Mouse (Mus musculus) spleen, postnatal 10 days (tissue): ENCODE measurements around the gene Sgk1.

ENCODE experiments used
- DNase-seq, 2 experiments: peaks; one replicate each; pipeline ENCODE4 v3.0.0; 2021 to 2022; ENCODE audit warnings: low spot score in 2 of 2

The Sgk1 gene

DNA sequence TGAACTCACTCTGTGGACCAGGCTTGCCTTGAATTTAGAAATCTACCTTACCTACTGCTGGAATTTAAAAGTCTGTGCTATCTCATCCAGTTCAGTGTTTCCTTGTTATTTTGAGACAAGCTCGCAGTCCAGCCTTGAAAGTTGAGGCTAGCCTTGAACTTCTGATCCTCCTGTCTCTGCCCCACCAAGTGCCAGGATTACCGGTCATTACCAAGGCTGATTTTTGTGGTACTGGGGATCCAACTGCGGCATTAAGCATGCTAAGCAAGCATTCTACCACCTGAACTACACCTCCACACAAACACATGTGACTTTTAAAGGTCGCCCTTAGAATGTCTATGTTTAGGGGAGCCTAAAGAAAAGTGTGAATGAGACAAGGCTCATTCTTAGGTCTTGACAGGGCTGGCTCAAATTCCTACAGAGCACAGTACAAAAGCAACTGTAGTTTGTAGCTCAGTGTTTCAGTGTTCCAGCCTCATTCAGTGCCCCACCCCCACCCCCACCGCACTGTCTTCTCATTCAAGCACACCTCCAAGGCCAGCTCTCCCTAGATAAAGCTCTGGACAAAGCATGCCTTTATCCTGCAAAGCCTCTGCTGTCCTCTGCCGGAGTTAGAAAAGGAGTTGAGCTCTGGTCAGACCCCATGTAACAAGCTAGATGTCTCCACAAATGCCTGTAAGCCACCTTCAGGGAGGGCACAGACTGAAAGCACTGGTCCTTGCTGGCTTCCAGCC, 36.2 kb downstream of the Sgk1 start:
- DNase-seq = no peak

DNA sequence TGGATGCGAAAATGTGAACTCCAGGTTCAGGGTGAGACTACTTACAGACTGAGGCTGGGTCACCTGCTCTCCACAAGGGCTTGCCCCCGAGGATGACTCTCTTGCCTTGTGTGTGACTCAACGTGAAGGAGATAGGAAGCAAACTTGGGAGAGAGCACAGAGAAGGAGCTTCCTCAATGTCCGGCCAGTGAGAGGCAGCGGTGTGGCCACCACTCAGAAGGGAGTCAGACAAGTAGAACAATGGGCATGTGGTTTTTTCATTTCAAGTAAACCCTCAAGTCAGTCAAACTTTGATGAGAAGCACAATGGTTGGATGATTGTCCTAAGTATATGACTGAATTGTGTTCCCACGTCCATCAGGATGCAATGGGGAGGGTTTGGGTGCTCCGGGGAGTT, 36.8 kb downstream of the Sgk1 start:
- no peak for DNase-seq

DNA sequence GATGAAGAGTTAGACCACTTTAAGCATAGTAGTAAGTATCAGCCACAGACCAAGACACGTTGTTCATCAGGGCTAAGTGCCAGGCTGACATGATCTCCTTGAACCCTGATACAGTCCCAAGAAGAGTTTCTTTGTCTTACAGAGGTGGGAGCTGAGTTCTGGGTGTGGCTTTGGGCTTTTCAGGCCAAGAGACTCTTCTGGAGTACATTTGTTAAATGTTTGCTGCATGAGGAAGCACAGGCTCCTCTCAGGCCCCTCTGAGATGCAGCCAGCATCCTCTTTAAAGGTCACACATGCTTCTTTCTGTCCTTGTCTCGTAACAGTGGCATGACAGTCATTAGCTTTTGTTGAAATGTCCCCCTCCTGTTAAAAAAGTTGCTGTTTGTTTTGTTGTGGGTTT, 38.6 kb downstream of the Sgk1 start:
- DNase-seq = no peak

DNA sequence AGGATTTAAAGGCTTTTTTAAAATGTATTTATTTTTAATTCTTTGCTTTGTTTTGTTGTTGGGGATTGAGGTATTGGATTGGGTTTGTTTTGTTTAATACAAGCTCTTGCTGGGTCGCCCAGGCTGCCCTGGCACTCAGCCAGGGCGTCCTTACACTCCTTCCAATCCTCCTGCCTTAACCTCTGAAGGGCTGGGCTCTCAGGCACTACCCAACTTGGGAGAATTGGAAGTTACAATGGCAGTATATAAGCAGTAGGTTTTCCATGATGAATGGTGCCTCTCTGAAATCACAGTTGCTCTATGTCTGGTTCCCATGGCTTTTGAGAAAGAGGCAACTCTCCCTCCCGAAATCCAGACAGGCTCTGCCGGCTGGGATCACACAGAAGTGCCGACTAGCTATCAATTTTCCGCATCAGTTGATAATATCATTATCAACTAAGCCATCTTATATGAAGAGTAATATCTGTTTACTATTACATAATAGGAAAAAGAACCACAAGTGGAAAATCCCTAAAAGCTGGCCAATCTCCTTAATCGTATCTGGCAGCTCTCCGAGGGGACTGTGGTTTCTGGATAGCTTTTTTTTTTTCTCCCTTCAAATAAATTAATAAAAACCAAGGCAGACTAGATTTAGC, 40.8 kb downstream of the Sgk1 start:
- no peak for DNase-seq

DNA sequence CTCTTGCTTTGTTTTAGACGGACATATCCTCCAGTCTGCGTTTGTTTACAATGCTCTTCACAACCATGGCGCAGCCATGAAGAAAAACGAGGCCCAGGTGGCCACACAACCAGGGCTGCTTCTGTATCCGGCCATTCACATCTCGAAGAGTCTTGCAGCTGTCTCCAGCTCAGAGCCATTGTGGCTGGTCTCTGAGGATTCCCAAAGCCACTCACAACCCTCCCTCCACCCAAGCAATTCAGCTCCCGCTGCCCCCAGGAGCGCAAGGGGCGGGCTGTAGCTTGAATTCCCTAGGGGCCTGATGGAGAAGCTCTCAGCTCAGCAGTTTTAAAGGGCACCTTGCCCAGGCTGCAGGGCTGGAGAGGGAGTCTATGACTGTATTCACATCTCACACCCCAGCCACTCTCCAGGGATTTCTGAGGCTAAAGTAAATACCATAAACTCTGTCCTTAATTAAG, 41.5 kb downstream of the Sgk1 start:
- peak in 1 of 2 experiments; percentile 24 for DNase-seq

DNA sequence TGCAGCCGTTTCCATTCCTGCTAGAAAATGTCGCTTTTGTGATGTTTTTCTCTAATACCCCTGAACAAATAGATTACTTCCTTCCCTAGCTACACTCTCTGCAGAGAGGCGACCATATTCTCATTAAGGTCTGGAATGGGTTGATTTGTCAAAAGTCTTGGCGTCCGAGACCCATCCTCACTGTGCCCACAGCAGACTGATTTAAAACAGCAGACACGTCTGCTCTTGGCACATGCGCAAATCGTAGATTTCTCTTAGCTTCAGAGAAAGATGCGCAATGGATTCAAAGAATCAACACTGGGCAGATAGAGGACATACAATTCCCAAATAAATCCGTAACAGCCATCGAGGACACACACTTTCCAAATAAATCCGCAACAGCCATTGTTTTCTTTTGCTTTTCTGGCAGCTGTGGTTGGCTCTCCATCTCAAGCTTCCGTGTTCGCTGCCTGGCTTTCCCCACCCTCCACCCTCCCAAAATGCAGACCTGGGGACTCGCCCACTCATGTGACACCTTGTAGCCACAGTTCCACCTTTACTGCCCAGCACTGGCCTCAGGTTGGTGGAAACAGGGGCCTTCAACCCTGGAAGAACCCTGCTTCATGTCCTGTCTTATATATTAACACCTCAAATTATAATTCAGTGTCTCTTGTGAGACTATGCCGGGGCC, 42.2 kb downstream of the Sgk1 start:
- no peak for DNase-seq

DNA sequence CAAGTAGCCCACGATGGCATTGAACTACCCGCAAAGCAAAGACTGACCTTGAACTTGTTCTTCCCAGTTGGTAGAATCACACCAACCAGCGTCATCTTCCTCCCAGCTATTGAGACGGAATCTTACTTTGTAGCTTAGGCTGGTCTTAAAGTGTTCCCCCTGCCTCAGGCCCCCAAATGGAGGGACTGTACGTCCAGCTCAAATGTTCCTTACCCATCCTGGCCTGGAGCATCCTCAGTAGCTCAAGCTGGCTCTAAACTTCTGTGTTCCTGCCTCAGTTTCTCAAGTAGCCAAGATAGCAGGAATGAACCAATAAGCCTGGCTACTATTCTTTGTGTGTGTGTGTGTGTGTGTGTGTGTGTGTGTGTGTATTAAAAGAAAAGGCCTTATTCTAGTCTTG, 45.0 kb downstream of the Sgk1 start:
- no peak for DNase-seq

DNA sequence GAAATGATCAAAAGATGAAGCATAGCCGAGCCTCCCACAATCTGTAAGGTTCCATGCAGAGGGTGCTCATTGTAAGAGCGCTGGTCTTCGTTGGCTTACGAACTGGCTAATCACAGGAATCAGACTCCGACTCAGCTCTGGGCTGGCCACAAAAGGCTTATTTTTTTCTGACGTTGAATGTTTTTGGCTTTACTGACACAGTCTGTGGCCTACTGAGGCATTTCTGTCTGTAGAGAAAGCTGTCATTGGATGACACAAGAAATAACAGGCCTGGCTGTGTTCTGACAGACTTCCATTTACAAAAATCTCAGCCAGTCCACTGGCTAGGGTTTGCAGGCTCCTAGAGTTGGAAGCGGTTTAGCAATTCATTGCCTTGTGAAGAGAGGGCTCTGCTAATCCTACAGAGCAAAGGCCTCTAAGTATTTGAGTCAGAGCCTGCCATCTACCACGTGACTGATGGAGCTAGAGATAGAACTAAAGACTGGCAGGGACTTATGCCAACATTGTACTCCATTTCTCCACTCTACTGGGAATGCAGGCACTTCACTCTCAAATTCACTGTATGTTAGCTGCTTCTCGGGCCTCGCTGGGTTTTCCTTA, 48.9 kb downstream of the Sgk1 start:
- no peak for DNase-seq

DNA sequence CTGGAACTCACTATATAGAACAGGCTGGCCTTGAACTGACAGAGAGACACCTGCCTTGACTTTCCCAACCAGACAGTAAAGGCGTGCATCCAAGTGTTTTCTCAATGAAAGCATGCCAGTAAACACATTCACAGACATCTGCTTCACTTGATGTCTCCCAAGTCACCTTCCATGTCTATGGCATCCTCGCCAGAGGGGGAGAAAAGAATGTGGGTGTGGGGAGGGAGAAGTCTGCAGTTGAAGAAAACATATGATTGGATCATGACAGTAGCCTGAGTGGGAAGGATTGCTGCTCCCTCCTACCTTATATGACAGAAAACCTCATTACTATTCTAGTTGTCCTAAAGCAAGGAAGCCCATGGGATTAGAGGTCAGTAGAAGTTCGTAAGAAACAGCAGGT, 50.8 kb downstream of the Sgk1 start:
- DNase-seq = no peak

DNA sequence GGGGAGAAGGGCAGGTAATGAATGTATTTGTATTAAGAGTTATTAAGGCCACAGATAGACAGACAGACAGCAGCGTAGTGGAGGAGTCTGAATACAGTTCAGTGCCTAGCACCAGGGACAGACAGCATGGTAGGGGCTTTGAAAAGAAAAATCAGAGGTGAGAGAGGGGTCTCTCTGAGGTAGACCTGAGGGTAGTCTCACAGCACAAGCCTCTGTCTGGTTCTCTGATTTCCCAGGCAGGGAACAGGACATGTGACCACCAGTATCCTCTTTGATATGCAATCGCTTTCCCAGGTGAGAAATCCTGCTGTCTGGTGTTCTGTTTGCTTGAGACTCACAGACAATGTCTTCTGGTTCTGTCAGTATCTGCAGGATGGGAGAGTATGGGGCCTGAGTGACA, 52.8 kb downstream of the Sgk1 start:
- no peak for DNase-seq

DNA sequence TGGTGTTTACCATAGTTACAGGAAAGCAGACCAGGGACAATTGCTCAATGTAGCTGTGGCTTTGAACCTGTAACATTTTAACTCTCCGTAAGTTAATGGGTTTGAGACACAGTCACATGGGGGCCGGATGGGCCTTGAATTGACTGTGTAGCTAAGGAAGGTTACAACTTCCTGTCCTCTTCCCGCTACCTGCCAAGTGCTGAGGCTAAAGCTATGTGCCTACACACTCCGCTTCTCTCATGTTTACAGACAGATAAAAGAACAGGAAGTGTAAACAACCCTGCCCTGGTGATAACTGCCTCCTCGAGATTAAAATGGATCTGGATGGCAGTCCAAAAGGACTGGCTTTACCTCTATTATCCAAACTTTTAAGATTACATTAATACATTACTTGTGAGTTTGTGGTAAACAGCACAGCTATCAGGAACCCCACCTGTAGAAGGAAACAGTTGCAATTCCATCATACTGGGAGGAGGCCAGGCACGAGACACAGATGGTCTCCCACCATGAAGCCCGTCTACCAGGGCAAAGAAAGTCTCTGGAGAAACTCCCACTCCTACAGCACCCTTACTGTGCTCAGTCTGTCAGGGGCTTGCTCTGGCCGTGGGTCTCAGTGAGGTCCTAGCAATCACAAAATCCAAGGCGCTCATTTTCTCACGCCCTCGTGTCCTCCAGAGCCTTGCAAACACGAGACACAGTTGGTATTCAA, 54.7 kb downstream of the Sgk1 start:
- no peak for DNase-seq

DNA sequence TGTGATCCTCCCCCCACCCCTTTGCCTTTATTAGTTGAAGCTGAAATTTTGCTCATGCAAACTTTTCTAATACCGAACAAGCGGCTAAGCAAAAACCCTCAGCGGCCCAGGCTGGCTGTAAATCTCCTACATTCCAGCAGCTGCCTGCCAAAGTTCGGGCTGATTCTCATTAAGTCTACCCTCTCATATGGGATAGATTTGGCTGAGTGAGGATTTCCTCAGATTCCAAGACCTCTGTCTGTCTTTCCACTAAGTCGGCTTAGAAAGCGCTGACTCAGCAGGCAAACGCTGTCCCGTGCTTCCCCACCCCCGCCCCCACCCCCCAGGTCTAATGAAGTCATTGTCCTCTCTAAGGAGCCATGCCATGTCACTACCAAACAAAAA, 55.2 kb downstream of the Sgk1 start:
- DNase-seq = no peak

DNA sequence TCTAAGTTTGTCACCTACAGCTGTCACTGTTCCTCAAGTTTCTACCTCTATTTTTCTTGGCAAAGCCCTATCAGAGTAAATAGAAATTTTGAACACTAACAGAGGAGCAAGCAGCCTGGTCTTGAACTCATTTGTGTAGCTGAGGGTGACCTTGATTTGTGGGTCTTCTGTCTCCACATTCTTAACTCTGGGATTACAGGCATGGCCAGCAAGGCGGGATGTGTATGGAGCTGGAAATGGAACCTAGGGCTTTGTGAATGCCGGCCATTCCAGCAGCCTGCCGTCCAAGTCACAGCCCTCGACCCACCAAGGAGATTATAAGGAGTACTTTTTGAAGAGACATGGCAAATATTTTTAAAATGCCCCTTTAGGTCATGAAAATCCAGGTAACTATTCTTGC, 56.2 kb downstream of the Sgk1 start:
- no peak for DNase-seq

DNA sequence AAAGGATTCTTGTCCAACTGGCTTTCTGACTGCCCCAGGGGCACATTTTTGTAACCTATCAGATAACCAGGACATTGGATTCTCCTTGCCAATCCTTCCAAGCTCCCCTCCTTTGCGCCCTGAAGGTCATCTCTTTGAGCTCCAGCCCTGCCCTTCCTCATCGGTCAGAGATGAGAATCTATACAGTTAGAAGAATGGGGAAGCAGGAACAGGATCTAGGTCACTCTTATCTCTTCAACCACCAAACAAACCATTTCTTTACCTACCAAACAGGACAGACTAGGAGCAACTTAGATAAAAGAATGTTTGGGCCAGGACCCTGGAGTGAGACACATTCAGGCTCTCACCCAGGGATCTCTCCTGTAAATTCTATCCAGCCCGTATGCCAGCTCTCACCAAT, 59.3 kb downstream of the Sgk1 start:
- no peak for DNase-seq

DNA sequence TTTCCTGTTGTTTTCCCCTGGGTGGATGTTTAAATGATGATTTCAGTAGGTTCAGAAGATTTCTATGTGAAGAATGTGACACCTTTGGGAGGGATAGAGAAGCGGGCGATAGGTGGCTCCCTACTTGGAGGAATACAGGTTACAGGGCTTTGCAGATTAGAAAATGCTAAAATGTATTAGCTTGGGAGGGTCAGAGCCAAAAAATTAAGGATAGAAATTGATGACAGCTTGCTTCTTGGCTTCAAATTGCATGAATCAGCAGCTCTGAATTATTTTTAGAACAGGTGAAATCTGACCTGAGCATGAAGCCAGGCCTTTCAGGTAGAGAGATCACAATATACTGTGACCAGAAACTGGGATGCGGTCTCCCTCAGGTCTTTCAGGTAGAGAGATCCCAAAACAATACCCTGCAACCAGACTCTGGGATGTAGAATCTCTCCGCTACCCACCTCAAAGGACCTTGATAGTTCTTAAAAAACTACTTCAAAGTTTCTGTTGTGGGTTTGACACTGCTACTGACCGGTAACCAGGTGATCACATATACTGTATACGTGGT, 61.2 kb downstream of the Sgk1 start:
- DNase-seq = no peak

DNA sequence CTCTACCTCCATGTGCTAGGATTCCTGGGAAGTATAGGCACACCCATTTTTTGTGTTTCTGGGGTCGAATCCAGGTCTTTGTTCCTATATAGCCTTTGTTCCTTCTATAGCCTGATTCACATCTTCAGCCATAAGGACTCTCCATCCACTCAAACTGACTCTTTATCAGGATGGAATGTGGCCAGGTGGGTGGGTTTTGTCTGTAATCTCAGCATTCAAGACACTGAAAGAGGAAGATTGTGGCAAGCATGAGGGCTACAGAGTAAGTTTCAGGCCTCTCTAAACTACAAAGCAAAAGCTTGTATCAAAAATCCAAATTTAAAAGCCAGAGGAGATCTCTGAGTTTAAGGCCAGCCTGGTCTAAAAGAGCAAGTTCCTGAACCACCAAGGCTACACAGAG, 63.2 kb downstream of the Sgk1 start:
- no peak for DNase-seq

DNA sequence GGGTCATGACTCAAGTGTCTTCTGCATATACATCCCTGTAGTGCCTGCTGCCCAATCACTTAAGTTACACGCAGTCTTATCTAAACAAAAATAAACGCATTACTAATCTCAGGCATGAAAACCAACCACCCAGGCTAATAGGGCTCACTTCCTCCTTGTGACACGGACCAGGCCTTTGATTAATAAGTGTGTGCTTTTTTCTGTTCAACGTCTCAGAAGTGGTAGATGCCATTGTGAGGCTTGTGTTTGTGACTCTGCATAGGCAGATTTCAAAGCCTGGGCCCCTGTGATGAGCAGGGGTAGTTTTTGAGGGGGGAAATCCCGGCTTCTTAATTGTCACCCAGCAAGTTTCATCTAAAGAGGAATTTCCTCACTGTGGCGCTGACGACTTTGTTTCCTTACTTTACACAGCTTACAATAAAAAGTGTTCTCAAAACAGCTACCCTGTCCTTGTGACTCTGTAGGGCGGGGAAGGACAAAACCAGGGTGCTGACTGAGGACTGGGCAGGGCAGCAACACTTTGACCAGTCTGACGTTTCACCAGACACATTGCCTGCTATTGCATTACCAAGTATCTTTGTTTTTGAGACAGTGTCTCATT, 64.9 kb downstream of the Sgk1 start:
- DNase-seq = no peak

DNA sequence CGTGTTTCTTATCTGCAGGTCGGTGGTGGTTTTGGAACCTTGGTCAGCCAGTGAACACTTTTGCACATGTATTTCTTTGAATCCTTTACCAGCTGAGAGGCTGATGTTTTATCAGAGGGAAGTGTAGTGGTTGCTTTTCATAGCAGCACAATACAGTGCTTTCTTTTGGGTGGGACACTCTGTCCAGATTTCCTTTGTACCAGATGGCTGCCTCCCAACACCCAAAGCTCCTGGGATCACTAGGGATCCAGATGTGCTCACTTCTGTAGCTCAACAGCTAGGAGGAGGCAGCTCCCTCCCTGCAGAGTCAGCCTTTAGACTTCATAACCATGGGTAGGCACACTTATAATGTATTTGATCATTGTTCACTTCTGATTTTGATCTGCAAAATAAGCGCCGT, 70.5 kb downstream of the Sgk1 start:
- no peak for DNase-seq

DNA sequence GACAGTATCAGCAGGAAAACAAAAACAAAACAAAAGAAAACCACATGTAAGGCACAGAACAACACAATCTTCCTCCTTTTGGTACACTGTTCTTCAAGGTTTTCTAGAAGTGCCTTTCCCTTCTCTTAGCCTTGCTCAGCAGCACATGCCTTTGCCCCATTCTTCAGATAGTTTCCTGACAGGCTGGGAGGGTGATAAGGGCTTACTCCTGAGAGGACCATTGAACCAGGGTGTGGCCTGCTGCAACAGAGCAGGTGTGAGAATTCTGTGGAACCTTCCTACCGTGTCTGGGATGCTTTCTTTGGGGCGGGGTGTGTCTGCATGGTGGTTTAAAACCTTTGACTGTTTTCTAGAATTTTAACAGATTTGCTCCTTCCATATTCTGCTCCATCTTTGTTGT, 79.1 kb downstream of the Sgk1 start:
- DNase-seq = no peak

DNA sequence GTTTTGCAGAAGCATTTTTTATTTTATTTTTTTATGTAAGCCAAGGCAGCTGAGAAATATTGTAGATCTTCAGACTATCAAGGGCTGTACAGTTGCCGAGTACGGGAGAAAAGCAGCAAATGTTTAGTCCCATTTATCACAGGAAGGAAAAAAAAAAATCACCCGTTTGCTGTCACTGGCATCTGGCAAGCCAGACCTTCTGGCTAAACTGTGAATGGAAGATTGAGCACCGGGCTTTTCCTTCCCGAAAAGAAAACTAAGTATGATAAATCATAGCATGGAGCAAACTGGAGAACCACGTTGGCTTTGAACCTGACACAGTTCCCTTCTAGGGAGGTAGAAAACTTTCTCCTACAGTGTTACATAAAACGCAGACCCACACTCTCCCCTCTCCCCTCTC, 81.0 kb downstream of the Sgk1 start:
- no peak for DNase-seq

DNA sequence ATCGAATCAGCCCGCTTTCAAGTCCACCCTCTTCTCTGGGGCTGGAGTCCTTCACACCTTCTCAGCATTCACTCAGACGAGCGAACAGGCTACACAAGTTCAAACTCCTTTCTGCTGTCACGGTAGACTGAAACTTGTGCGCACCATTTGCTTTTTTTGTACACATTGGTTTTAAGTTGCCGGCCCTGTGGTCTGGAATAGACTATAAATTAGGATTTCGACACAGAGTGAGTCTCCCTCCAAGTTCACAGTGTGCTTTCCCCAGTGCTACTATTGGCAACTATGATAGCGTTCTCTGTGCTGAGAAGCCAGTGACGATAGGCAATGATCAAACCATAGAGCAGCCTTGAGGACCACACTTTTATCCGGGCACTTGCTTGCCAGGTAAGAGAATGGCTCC, 91.7 kb downstream of the Sgk1 start:
- DNase-seq = no peak
